Mouse (Mus musculus): ENCODE results near the gene Suclg2.

The Suclg2 gene

DNA sequence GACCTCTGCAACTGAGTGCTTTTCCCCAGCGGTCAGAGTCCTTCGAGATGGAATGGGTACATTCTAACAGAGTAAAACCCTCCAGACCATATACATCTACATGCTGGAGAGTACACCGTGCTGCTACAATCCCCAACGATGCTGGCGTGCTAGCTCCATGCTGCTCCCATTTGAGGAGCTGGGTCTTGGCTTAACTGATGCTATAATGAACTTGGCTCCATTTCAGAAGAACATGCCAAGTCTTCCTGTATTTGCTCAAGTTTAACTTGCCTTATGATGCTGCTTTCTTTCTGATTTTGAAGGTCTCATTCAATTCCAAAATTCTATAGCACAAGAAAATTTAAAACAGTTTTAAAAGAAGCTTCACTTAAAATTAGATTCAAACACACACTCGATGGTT, 162.3 kb downstream of the Suclg2 start:
- no peak for DNase-seq (ENCODE audit: low spot score)

DNA sequence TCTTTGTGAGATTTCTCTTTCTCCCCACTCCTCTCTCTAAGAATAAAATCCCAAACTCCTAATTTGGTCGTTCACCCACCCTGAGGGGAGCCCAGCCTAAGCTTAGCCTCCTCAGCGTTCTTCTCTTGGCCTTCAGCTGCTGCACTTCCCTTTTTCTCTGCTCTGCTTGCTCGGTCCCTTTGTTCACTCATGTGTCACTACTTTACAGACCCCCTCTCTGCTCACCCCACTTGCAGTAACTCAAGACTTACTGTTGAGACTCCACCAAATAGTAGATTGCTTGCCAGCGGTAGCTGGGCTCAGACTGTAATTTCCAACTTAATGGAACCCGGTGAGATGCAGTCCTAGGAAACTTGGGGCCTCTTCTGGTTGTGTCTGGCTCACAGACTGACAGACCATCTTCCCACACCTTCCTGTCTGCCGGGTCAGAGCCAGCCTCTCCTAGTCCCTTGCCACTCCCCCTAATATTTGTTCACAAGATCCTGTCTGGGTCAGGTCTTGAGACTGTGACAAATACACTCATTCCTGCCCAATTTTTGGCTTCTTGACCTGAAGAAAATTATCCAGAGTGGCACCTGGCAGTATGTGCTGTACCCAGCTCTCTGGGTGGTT, 166.2 kb downstream of the Suclg2 start:
- peak; percentile 14 for DNase-seq (ENCODE audit: low spot score)

DNA sequence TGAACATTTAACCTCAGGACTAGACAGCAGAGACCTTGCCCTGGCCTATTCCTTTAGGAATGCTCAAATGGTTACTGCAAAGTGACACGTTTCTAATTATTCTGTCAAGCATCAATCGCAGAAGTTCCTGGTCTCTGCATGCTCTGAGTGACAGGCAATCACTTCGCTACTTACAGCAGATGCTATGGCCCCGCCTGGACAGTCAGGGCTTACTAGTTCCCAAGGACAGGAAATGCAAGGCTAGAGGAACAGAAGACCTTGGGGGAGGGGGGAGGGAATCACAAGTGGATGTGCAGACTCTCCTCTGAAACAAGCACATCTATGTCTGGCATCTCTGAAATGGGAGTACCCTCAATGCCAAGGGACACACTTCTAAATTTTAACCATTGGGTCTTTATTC, 167.6 kb downstream of the Suclg2 start:
- DNase-seq (ENCODE audit: low spot score): no peak

- no peak for DNase-seq (ENCODE audit: low spot score)
These were observed 172.3 kb downstream of the Suclg2 start for GRCm38 (mm10) chr6:95546189-95546832.

DNA sequence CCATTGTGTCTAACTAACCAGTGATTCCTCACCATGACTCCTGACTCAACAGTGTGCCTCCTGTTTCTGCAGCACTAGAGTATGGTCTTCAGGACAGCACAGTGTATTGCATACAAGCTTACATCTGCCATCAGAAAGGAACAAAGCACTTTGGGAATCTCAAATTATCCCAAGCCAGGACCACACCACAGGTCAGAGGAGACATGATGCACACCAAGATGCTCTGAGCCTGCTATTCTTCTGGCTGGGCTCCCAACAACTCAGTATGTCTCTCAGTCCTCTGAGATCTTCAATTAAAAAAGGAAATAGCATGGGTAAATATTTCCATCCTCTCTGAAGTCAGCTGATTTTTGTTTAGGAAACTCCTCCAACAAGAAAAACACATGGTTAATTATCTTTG, 172.9 kb downstream of the Suclg2 start:
- no peak for DNase-seq (ENCODE audit: low spot score)

GRCm38 (mm10) chr6:95545296-95545695, 173.3 kb downstream of the Suclg2 start:
- DNase-seq (ENCODE audit: low spot score): no peak

GRCm38 (mm10) chr6:95535191-95535590, 183.4 kb downstream of the Suclg2 start:
- DNase-seq (ENCODE audit: low spot score): no peak

DNA sequence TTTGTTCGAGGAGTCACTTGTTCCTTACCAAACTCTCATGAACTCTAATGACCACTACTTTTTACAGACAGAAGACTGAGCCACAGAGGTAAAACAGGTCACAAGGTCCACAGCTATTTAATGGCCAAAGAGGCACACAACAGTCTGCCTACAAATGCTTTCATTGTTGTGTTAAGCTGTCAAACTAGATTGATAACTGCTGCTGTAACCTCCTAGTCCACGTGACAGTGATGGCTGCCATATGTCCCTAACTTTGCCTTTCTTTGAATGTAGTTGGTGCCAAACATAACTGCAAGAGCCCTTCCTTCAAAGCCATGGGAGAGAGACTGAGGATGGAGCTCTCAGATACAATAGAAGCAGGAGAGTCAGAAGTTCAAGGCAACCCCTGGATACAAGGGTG, 198.8 kb downstream of the Suclg2 start:
- no peak for DNase-seq (ENCODE audit: low spot score)

GRCm38 (mm10) chr6:95518406-95518805, 200.2 kb downstream of the Suclg2 start:
- peak; percentile 15 for DNase-seq (ENCODE audit: low spot score)

DNA sequence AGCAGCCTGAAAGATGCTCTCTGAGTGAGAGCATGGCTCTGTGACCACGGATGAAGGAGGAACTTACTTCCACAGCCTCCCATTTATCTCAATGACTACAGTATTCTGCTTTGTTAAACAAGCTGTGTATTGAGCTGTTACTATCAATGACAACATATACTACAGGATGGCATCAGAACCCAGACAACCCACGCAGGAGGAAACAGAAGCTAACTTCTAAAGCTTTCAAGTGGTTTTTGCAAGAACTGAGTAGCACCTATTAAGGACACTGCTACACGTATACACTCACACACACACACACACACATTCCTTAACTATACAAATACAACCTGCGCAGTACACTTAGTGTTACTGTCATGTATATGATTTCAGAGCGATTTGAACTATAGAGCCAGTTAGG, 202.9 kb downstream of the Suclg2 start:
- no peak for DNase-seq (ENCODE audit: low spot score)

DNA sequence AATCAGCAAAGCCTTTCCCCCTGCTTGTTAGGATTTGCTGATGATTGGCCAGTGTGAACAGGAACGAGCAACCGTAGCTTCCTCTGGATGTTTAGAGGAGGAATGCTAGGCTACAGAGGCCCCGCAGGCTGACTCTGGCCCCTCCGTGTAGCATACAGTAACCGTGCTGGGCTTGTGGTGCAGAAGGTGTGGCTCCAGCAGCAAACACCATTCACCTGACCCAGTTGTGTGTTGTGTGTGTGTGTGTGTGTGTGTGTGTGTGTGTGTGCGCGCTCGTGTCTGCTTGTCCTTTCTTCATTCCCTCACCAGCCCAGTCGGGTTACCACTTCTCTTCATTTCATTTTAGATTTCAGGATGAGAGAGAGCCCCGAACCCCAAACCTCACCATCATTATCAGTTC, 203.9 kb downstream of the Suclg2 start:
- DNase-seq (ENCODE audit: low spot score): no peak

GRCm38 (mm10) chr6:95511689-95512088, 206.9 kb downstream of the Suclg2 start:
- DNase-seq (ENCODE audit: low spot score): no peak

- no peak for DNase-seq (ENCODE audit: low spot score)
These were observed 217.8 kb downstream of the Suclg2 start for GRCm38 (mm10) chr6:95500771-95501170.

- no peak for DNase-seq (ENCODE audit: low spot score)
These were observed 219.0 kb downstream of the Suclg2 start for GRCm38 (mm10) chr6:95499639-95500038.

GRCm38 (mm10) chr6:95492216-95492956, 226.2 kb downstream of the Suclg2 start:
- DNase-seq (ENCODE audit: low spot score): no peak

- DNase-seq (ENCODE audit: low spot score): no peak
These were observed 227.6 kb downstream of the Suclg2 start for GRCm38 (mm10) chr6:95491043-95491442.

DNA sequence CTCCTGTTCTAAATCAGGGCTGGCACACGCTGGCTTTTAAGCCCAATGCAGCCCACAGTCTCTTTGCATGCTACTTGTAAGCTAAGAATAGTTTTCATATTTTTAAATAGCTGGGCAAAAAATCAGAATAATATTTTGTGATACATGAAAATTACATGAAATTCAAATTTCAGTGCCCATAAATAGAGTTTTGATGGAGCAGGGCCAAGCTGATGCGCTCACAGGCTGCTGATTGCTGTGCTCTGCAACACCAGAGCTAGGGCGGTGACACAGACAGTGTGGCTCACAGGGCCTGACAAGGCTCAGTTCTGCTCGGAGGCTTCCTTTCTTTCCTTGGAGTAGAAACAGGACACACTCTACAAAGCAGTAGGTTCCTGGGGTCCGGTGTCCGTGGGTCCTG, 232.8 kb downstream of the Suclg2 start:
- peak; percentile 55 for DNase-seq (ENCODE audit: low spot score)

- DNase-seq (ENCODE audit: low spot score): peak; percentile 77
These were observed 234.3 kb downstream of the Suclg2 start for GRCm38 (mm10) chr6:95484183-95484818.

GRCm38 (mm10) chr6:95483686-95484085, 234.9 kb downstream of the Suclg2 start:
- DNase-seq (ENCODE audit: low spot score): peak; percentile 34

GRCm38 (mm10) chr6:95483127-95483526, 235.5 kb downstream of the Suclg2 start:
- no peak for DNase-seq (ENCODE audit: low spot score)

DNA sequence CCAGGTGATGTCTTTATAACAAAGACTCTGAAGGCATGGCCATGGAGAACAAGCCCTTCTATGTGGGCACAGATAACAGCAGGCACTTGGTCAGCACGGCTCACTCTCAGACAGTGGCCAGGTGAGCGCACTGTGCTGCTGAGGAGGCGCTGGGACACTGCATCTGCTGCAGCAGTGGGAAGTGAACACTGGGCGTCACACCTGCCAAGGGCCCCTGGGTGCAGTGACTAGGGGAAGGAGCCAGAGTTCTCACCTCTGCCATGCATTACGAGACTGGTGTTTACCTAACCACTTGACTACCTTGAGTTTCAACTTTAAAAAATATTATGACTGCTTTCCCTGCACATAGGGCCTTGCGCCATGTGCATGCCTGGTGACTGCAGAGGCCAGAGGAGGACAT, 238.8 kb downstream of the Suclg2 start:
- no peak for DNase-seq (ENCODE audit: low spot score)

- no peak for DNase-seq (ENCODE audit: low spot score)
These were observed 249.1 kb downstream of the Suclg2 start for GRCm38 (mm10) chr6:95469521-95469920.

DNA sequence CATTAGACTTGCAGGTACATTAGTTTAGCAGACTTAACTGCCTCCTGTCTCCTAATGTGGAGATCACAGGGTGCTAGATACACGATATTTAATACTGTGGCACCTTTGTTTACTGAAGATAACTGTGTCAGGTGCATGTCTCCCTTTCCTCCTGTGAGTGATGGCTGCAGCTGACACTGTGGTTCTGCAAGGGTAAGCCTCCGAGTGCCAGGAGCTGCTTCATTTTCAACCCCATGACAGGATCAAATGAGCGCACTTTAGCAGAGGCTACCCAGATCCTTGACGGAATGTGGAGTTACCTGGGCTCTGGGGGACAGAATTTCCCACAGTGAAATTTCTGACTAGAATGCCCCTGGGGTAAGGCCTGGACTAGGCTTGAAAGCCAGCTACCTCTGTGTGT, 253.3 kb downstream of the Suclg2 start:
- no peak for DNase-seq (ENCODE audit: low spot score)

Data from layer of hippocampus, adult 11-12 months (tissue).